Mouse (Mus musculus) cortical plate, adult 2 months (tissue): Measurements from ENCODE around the gene Mfsd2a.

Experiments
- CTCF ChIP-seq: fragments of 200-500 bp; IDR thresholded peaks from 2 replicates; pipeline ENCODE4 v1.5.1; 2011; ENCODE audit warnings: mild to moderate bottlenecking, control low read depth, low read length; ENCODE audit not compliant: insufficient read depth; ENCODE audit errors: extremely low read depth
- POLR2A ChIP-seq: fragments of 200-500 bp; IDR thresholded peaks from 2 replicates; pipeline ENCODE4 v1.6.1; 2011; ENCODE audit warnings: mild to moderate bottlenecking, low read length, control low read depth; ENCODE audit not compliant: insufficient read depth; ENCODE audit errors: extremely low read depth

DNA sequence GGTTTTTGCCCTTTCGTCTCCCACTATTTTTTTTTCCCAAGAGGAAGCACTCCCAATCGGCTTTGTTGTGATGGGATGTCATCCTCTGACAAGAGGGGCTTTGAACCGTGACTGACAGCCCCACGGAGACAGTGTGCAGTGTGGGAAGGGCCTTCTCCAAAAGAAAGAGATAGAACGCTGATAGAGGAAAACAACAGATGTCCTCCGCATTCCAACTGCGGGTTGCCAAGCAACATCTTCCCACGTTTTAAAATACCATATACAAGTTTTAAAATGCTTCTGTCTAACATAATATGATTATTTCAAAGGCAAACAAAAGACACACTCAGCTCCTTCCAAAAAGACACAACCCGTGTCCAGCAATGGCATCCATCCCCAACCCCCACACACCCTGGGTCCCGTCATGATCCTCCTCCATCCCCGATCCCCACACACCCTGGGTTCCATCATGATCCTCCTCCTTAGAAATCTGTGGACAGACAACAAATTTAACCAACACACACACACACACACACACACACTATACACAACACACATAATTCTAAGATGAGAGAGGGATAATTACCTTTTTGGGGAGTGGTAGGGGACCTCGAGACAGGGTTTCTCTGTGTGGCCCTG is 51.3 kb downstream of the Mfsd2a start:
- TF ChIP-seq CTCF (no peak), POLR2A (0 out of 2 replicates have a peak, but pooled peaks have one; percentile 29)
